Mouse (Mus musculus) megakaryocyte, adult 5-6 weeks (primary cell): ENCODE results near the gene Drap1. TPM values are rescaled to one million over a fixed set of nuclear protein-coding genes. Genes with fewer than 3 reads are reported as not detected.
"Not testable (repeated sequence)": the region's sequence is repeated elsewhere in the genome, so short reads cannot be mapped to it uniquely, and the experiment has no call there.

Source experiments
- ATAC-seq: 2 replicates; pipeline ENCODE4 v1.8.0; 2016; ENCODE audit warnings: mild to moderate bottlenecking, inconsistent platforms; ENCODE audit not compliant: poor library complexity, severe bottlenecking
- total RNA-seq, 2 experiments: library from RNA; stranded (forward) in 1 of 2; stranded (reverse) in 1 of 2; fragments of 153-499, 151-499 nt in 1 of 2; fragments of 221-1000, 200-1000 nt in 1 of 2; gene quantifications; 2 replicates each; pipeline versions ENCODE4 v1.2.3 to v1.2.4; 2015 to 2017

Gene Drap1
- total RNA-seq, 2 experiments from 2014 or later = 59.0 to 72.3 TPM

- ATAC-seq = no peak
Observed at GRCm38 (mm10) chr19:5421784-5422183, 3.0 kb downstream of the Drap1 start.

GRCm38 (mm10) chr19:5420579-5420978, 4.2 kb downstream of the Drap1 start:
- ATAC-seq = no peak

GRCm38 (mm10) chr19:5419630-5420029, 5.1 kb downstream of the Drap1 start:
- ATAC-seq = no peak

GRCm38 (mm10) chr19:5418750-5419466, 5.9 kb downstream of the Drap1 start:
- ATAC-seq = no peak

- no peak for ATAC-seq
Observed at GRCm38 (mm10) chr19:5414534-5414957, 10.2 kb downstream of the Drap1 start.

GRCm38 (mm10) chr19:5413840-5414239, 10.9 kb downstream of the Drap1 start:
- ATAC-seq = no peak

GRCm38 (mm10) chr19:5411961-5412360, 12.8 kb downstream of the Drap1 start:
- ATAC-seq = no peak

- ATAC-seq = no peak
Observed at GRCm38 (mm10) chr19:5410641-5411040, 14.1 kb downstream of the Drap1 start.

GRCm38 (mm10) chr19:5409068-5409467, 15.7 kb downstream of the Drap1 start:
- no peak for ATAC-seq

- ATAC-seq = peak; percentile 58
Observed at GRCm38 (mm10) chr19:5408057-5409001, 16.4 kb downstream of the Drap1 start.

- ATAC-seq = peak; percentile 75
Observed at GRCm38 (mm10) chr19:5407133-5407532, 17.6 kb downstream of the Drap1 start.

GRCm38 (mm10) chr19:5406531-5407126, 18.1 kb downstream of the Drap1 start:
- peak; percentile 59 for ATAC-seq

- 0 out of 2 replicates have a peak, but pooled peaks have one; percentile 16 for ATAC-seq
Observed at GRCm38 (mm10) chr19:5405924-5406323, 18.9 kb downstream of the Drap1 start.

GRCm38 (mm10) chr19:5402293-5402692, 22.5 kb downstream of the Drap1 start, which contains the start of gene Tsga10ip:
Gene Tsga10ip (minus strand): TSS chr19:5402526.
- ATAC-seq = no peak

GRCm38 (mm10) chr19:5401073-5401472, 23.7 kb downstream of the Drap1 start:
- ATAC-seq = not testable (repeated sequence)

GRCm38 (mm10) chr19:5395371-5395770, 29.4 kb downstream of the Drap1 start:
- ATAC-seq = no peak

GRCm38 (mm10) chr19:5394168-5394567, 30.6 kb downstream of the Drap1 start:
- no peak for ATAC-seq

- no peak for ATAC-seq
Observed at GRCm38 (mm10) chr19:5392892-5393291, 31.9 kb downstream of the Drap1 start.

- ATAC-seq = no peak
Observed at GRCm38 (mm10) chr19:5390416-5390815, 34.4 kb downstream of the Drap1 start.

GRCm38 (mm10) chr19:5389647-5390046, 35.1 kb downstream of the Drap1 start:
- ATAC-seq = peak; percentile 64

- ATAC-seq = peak; percentile 96
Observed at GRCm38 (mm10) chr19:5388588-5389242, 36.1 kb downstream of the Drap1 start, which contains the start of gene Sart1. Gene Sart1 (minus strand): TSS chr19:5388703.
